20 mouse cellular contexts compared by ENCODE assay signal in genomic region chr12:32912772-32913171, GRCm38 (mm10). TPM values are rescaled to one million over a fixed set of nuclear protein-coding genes. Genes with fewer than 3 reads are reported as not detected.
DNase-seq lines count a peak whose midpoint lies in the region; ATAC-seq lines count a peak whose summit lies in the region.
"Had no signal": no experiment of that assay in that cellular context is flagged by ENCODE, and none has a peak within 500 bp of the region (broad histone marks: within the 10 kb centered on the region; RNA-seq: fewer than 3 reads in every experiment).

No protein-coding gene starts in this region.

- DNase-seq in 416B (ENCODE audit: low read depth) (peak; percentile 53), liver (no peak)
- no peak for DNase-seq in cerebellum, adult 18-20 months
- no peak for DNase-seq in cerebellum, adult 11-12 months
- DNase-seq: adrenal gland, adult 8-10 months; adrenal gland, postnatal 14 days; adrenal gland, postnatal 36 days; B cell, adult 2 months; cerebellum, adult 2 months; cerebellum, adult 9-10 months; cerebellum, postnatal 10 days; cerebellum, postnatal 25 days; forebrain, postnatal 0 days had no signal

- peak; percentile 76 for ATAC-seq in granulocyte monocyte progenitor cell, adult 5-6 weeks (replicated peaks; ENCODE audit: poor library complexity, severe bottlenecking)
- ATAC-seq in megakaryocyte progenitor cell, adult 5-6 weeks (replicated peaks; ENCODE audit: poor library complexity): peak; percentile 73
- ATAC-seq: activated CD4-positive, CD25-positive, alpha-beta regulatory T cell, adult 4 months; CD4-positive, CD25-positive, alpha-beta regulatory T cell, adult 4 months; forebrain, embryonic 13.5 days; forebrain, embryonic 15.5 days; forebrain, postnatal 0 days; Patski had no signal

RNA-seq across cellular contexts. Expression of gene Sypl, which starts 40.9 kb away (rescaled TPM):
- total RNA-seq in granulocyte monocyte progenitor cell, adult 5-6 weeks (2014; fragmentation: Nextera tagmentation): 115 and 136 TPM in 2 replicates
- 78.7 and 79.8 TPM in 2 replicates for total RNA-seq in granulocyte monocyte progenitor cell, adult 5-6 weeks (2017)
- 187 and 189 TPM in 2 replicates for total RNA-seq in megakaryocyte progenitor cell, adult 5-6 weeks (2015)
- 65.5 and 71.7 TPM in 2 replicates for total RNA-seq in megakaryocyte progenitor cell, adult 5-6 weeks (2017)
